Mouse (Mus musculus) adrenal gland, adult 8-10 months (tissue): ENCODE data around the gene Def6. TPM values are rescaled to one million over a fixed set of nuclear protein-coding genes. Genes with fewer than 3 reads are reported as not detected.
A peak's percentile ranks its signal among the peaks of the same experiment; 100 is the strongest.
"Not testable (repeated sequence)": the region's sequence is repeated elsewhere in the genome, so short reads cannot be mapped to it uniquely, and the experiment has no call there.

ENCODE experiments used
- DNase-seq: peaks from one replicate; pipeline ENCODE4 v3.0.0; 2022
- total RNA-seq, 4 experiments: library from RNA; stranded (reverse); gene quantifications; 2 replicates each; pipeline ENCODE4 v1.2.4; 2022

Def6 gene
- total RNA-seq, 4 experiments from 2014 or later = 2.6 to 3.4 (median 3.2) TPM

- no peak for DNase-seq
Measured at GRCm38 (mm10) chr17:28209457-28210110, 2.0 kb downstream of the Def6 start.

GRCm38 (mm10) chr17:28211921-28212341 is 4.4 kb downstream of the Def6 start:
- DNase-seq = no peak

- DNase-seq = no peak
Measured at GRCm38 (mm10) chr17:28212391-28212790, 4.8 kb downstream of the Def6 start.

- no peak for DNase-seq
Measured at GRCm38 (mm10) chr17:28213236-28213635, 5.7 kb downstream of the Def6 start.

- no peak for DNase-seq
Measured at GRCm38 (mm10) chr17:28216791-28217190, 9.2 kb downstream of the Def6 start.

- DNase-seq = no peak
Measured at GRCm38 (mm10) chr17:28217721-28218649, 10.4 kb downstream of the Def6 start.

GRCm38 (mm10) chr17:28222463-28222862 is 14.9 kb downstream of the Def6 start:
- DNase-seq = not testable (repeated sequence)

- DNase-seq = peak; percentile 91
Measured at GRCm38 (mm10) chr17:28223561-28224391, 16.2 kb downstream of the Def6 start.

- DNase-seq = no peak
Measured at GRCm38 (mm10) chr17:28224615-28225014, 17.0 kb downstream of the Def6 start.

- DNase-seq = peak; percentile 89
Measured at GRCm38 (mm10) chr17:28226014-28226413, 18.4 kb downstream of the Def6 start.

- DNase-seq = no peak
Measured at GRCm38 (mm10) chr17:28230486-28230885, 22.9 kb downstream of the Def6 start.

GRCm38 (mm10) chr17:28231026-28231736 is 23.6 kb downstream of the Def6 start:
- no peak for DNase-seq

GRCm38 (mm10) chr17:28232475-28233060 is 25.0 kb downstream of the Def6 start, which contains the start of gene Ppard:
TSS of gene Ppard (plus strand) at chr17:28232700.
- DNase-seq = peak; percentile 95

- no peak for DNase-seq
Measured at GRCm38 (mm10) chr17:28233091-28233731, 25.6 kb downstream of the Def6 start.

- no peak for DNase-seq
Measured at GRCm38 (mm10) chr17:28234641-28235040, 27.1 kb downstream of the Def6 start.

GRCm38 (mm10) chr17:28235982-28236635 is 28.5 kb downstream of the Def6 start:
- DNase-seq = no peak

GRCm38 (mm10) chr17:28236636-28237015 is 29.0 kb downstream of the Def6 start:
- no peak for DNase-seq

- no peak for DNase-seq
Measured at GRCm38 (mm10) chr17:28237362-28237761, 29.8 kb downstream of the Def6 start.

- no peak for DNase-seq
Measured at GRCm38 (mm10) chr17:28237874-28238273, 30.3 kb downstream of the Def6 start.

GRCm38 (mm10) chr17:28240846-28241245 is 33.3 kb downstream of the Def6 start:
- DNase-seq = no peak
